10 mouse cellular contexts compared by ENCODE assay signal in genomic region chr10:86474176-86475154, GRCm38 (mm10). TPM values are rescaled to one million over a fixed set of nuclear protein-coding genes. Genes with fewer than 3 reads are reported as not detected.
"Had no signal": no experiment of that assay in that cellular context is flagged by ENCODE, and none has a peak within 500 bp of the region (broad histone marks: within the 10 kb centered on the region; RNA-seq: fewer than 3 reads in every experiment).

No protein-coding gene starts in this region.

- H3K9ac ChIP-seq: liver, embryonic 15.5 days; midbrain, embryonic 12.5 days had no signal

- H3K9me3 ChIP-seq: limb, embryonic 10.5 days; liver, embryonic 15.5 days; megakaryocyte, embryonic 14.5 days; midbrain, embryonic 12.5 days had no signal

- H3K27ac ChIP-seq: left cerebral cortex, adult 2 months; limb, embryonic 10.5 days; liver, embryonic 15.5 days; macrophage; midbrain, embryonic 12.5 days had no signal

- H3K4me2 ChIP-seq: liver, embryonic 11.5 days; liver, embryonic 15.5 days; midbrain, embryonic 12.5 days had no signal

- H3K27me3 ChIP-seq: liver, embryonic 15.5 days; midbrain, embryonic 12.5 days had no signal

- H3K36me3 ChIP-seq: limb, embryonic 10.5 days; liver, embryonic 15.5 days; midbrain, embryonic 12.5 days had no signal

- H3K4me1 ChIP-seq: liver, embryonic 15.5 days; megakaryocyte, embryonic 14.5 days; midbrain, embryonic 12.5 days had no signal

- ATAC-seq: inflammation-experienced regulatory T-cells, adult 6 months had no signal

- H3K4me3 ChIP-seq: left cerebral cortex, adult 2 months; limb, embryonic 10.5 days; liver, embryonic 15.5 days; megakaryocyte, embryonic 14.5 days; midbrain, embryonic 12.5 days had no signal

- DNase-seq: lung, adult 2 months; right cerebral cortex, postnatal 14 days had no signal

RNA-seq across cellular contexts. Expression of gene Syn3, which starts 24.2 kb away (rescaled TPM):
- polyA plus RNA-seq: inflammation-experienced regulatory T-cells, adult 6 months had no signal
